Mouse (Mus musculus) embryonic facial prominence, embryonic 11.5 days (tissue): ENCODE results near the gene Gnao1. TPM values are rescaled to one million over a fixed set of nuclear protein-coding genes. Genes with fewer than 3 reads are reported as not detected.

Experiments used
- ATAC-seq: fragments of 200-750 bp; cut with Nextera tagmentation; replicated peaks from 2 replicates; pipeline ENCODE4 v1.8.0; 2017; ENCODE audit warnings: low read depth; ENCODE audit not compliant: insufficient number of reproducible peaks, low FRiP score, low TSS enrichment
- DNase-seq: peaks from one replicate; pipeline ENCODE4 v3.0.0-alpha.2; 2015; ENCODE audit warnings: low spot score
- H3K27ac ChIP-seq: fragments of 300-500 bp; sonication (generic); replicated peaks from 2 replicates; pipeline ENCODE4 v1.5.1; 2014; ENCODE audit warnings: mild to moderate bottlenecking, low read depth, low read length, control low read depth
- H3K27me3 ChIP-seq: fragments of 300-500 bp; sonication (generic); 2 replicates; pipeline ENCODE4 v1.6.1; 2014; ENCODE audit warnings: mild to moderate bottlenecking, low read length, moderate library complexity, mixed read lengths; ENCODE audit not compliant: control insufficient read depth, insufficient read depth
- H3K36me3 ChIP-seq: fragments of 300-500 bp; sonication (generic); replicated peaks from 2 replicates; pipeline ENCODE4 v1.6.1; 2014; ENCODE audit warnings: low read depth, mild to moderate bottlenecking, low read length, moderate library complexity, mixed read lengths; ENCODE audit not compliant: control insufficient read depth, insufficient read depth
- H3K4me1 ChIP-seq: fragments of 300-500 bp; sonication (generic); 2 replicates; pipeline ENCODE4 v1.6.1; 2014; ENCODE audit warnings: low read length, mixed read lengths; ENCODE audit not compliant: control insufficient read depth, insufficient read depth
- H3K4me2 ChIP-seq: fragments of 300-500 bp; sonication (generic); 2 replicates; pipeline ENCODE4 v1.6.1; 2014; ENCODE audit warnings: low read depth, mild to moderate bottlenecking, control low read depth, low read length, moderate library complexity
- H3K4me3 ChIP-seq: fragments of 300-500 bp; sonication (generic); 2 replicates; pipeline ENCODE4 v1.5.1; 2014; ENCODE audit warnings: low read depth, low read length, control low read depth
- H3K9ac ChIP-seq: fragments of 300-500 bp; sonication (generic); replicated peaks from 2 replicates; pipeline ENCODE4 v1.6.1; 2014; ENCODE audit warnings: mild to moderate bottlenecking, control low read depth, low read length
- H3K9me3 ChIP-seq: fragments of 300-500 bp; sonication (generic); replicated peaks from 2 replicates; pipeline ENCODE4 v1.6.1; 2016; ENCODE audit warnings: mild to moderate bottlenecking, low read length, inconsistent platforms, mixed read lengths; ENCODE audit not compliant: control insufficient read depth
- WGBS: fragments of 180-500 bp; shearing (Covaris S2); extraction: QIAGEN DNeasy Blood & Tissue Kit; methylation state at CpG from one replicate; pipeline ENCODE4 v1.1.7; 2014; 5-methylcytosine and 5-hydroxymethylcytosine counted together
- polyA plus RNA-seq: library from polyadenylated mRNA; unstranded; fragments of >200 nt; fragmentation: Nextera tagmentation; extraction: Ambion mirVana; gene quantifications from 2 replicates; pipeline ENCODE4 v1.2.1, GENCODE M21; 2014

The Gnao1 gene
- polyA plus RNA-seq, 1 experiment from 2014 or later: 11.5 TPM

- DNase-seq: no peak
- ATAC-seq: no peak
- Histone ChIP-seq H3K4me2 (no peak overlapping the region), H3K4me3 (no peak overlapping the region), H3K9ac (no peak overlapping the region), H3K36me3 (peaks cover 15% of the 10 kb centered on the region), H3K4me1 (no peaks in the 10 kb centered on the region), H3K27ac (no peak overlapping the region), H3K27me3 (no peaks in the 10 kb centered on the region), H3K9me3 (no peaks in the 10 kb centered on the region)
- WGBS: 88% methylated on average over 6 of the region's 6 CpGs
Measured at GRCm38 (mm10) chr8:93976446-93977211, 166.9 kb downstream of the Gnao1 start.

GRCm38 (mm10) chr8:93980141-93980540 lies 170.4 kb downstream of the Gnao1 start:
- ATAC-seq (no peak), DNase-seq (no peak)
- no peak overlapping the region for H3K4me3 ChIP-seq
- no peaks in the 10 kb centered on the region for H3K9me3 ChIP-seq
- no peak overlapping the region for H3K9ac ChIP-seq
- no peaks in the 10 kb centered on the region for H3K4me1 ChIP-seq
- no peaks in the 10 kb centered on the region for H3K27me3 ChIP-seq
- WGBS: 92% methylated on average over 4 of the region's 4 CpGs
- no peak overlapping the region for H3K27ac ChIP-seq
- H3K36me3 ChIP-seq: peaks cover 9% of the 10 kb centered on the region
- no peak overlapping the region for H3K4me2 ChIP-seq

GRCm38 (mm10) chr8:93981679-93982215 lies 172.0 kb downstream of the Gnao1 start:
- WGBS: 93% methylated on average over 5 of the region's 5 CpGs
- H3K9me3 ChIP-seq: no peaks in the 10 kb centered on the region
- no peaks in the 10 kb centered on the region for H3K4me1 ChIP-seq
- H3K27me3 ChIP-seq: no peaks in the 10 kb centered on the region
- DNase-seq (no peak), ATAC-seq (no peak)
- peaks cover 8% of the 10 kb centered on the region for H3K36me3 ChIP-seq
- H3K4me3 ChIP-seq: no peak overlapping the region
- no peak overlapping the region for H3K27ac ChIP-seq
- H3K9ac ChIP-seq: no peak overlapping the region
- H3K4me2 ChIP-seq: no peak overlapping the region

GRCm38 (mm10) chr8:93983827-93984226 lies 174.1 kb downstream of the Gnao1 start:
- peaks cover 3% of the 10 kb centered on the region; the same call in 1 of the 2 replicates for H3K36me3 ChIP-seq
- no peak overlapping the region for H3K9ac ChIP-seq
- ATAC-seq: no peak
- 80% methylated on average over 3 of the region's 3 CpGs for WGBS
- no peak overlapping the region for H3K27ac ChIP-seq
- H3K4me3 ChIP-seq: no peak overlapping the region
- H3K9me3 ChIP-seq: no peaks in the 10 kb centered on the region
- no peak for DNase-seq
- H3K4me2 ChIP-seq: no peak overlapping the region
- H3K27me3 ChIP-seq: no peaks in the 10 kb centered on the region
- no peaks in the 10 kb centered on the region for H3K4me1 ChIP-seq

GRCm38 (mm10) chr8:93984731-93985130 lies 175.0 kb downstream of the Gnao1 start:
- no peak for ATAC-seq
- Histone ChIP-seq H3K4me2 (no peak overlapping the region), H3K27ac (no peak overlapping the region), H3K27me3 (no peaks in the 10 kb centered on the region), H3K36me3 (peaks cover 3% of the 10 kb centered on the region; the same call in 1 of the 2 replicates), H3K4me1 (no peaks in the 10 kb centered on the region), H3K9ac (no peak overlapping the region), H3K4me3 (no peak overlapping the region), H3K9me3 (no peaks in the 10 kb centered on the region)
- WGBS: 88% methylated on average over 3 of the region's 3 CpGs
- no peak for DNase-seq

GRCm38 (mm10) chr8:93989739-93990138 lies 180.0 kb downstream of the Gnao1 start:
- Histone ChIP-seq H3K27ac (no peak overlapping the region), H3K4me2 (no peak overlapping the region), H3K9ac (no peak overlapping the region), H3K27me3 (no peaks in the 10 kb centered on the region), H3K36me3 (peaks cover 3% of the 10 kb centered on the region), H3K4me1 (no peaks in the 10 kb centered on the region), H3K9me3 (no peaks in the 10 kb centered on the region), H3K4me3 (no peak overlapping the region)
- ATAC-seq (no peak), DNase-seq (no peak)
- WGBS: 92% methylated on average over 4 of the region's 4 CpGs

GRCm38 (mm10) chr8:93998961-93999360 lies 189.2 kb downstream of the Gnao1 start:
- H3K27ac ChIP-seq: no peak overlapping the region
- ATAC-seq (no peak), DNase-seq (no peak)
- no peaks in the 10 kb centered on the region for H3K4me1 ChIP-seq
- no peaks in the 10 kb centered on the region; the same call in 1 of the 2 replicates for H3K36me3 ChIP-seq
- no peak overlapping the region for H3K4me2 ChIP-seq
- H3K27me3 ChIP-seq: no peaks in the 10 kb centered on the region
- no peak overlapping the region for H3K9ac ChIP-seq
- 87% methylated on average over 2 of the region's 2 CpGs for WGBS
- no peak overlapping the region for H3K4me3 ChIP-seq
- no peaks in the 10 kb centered on the region for H3K9me3 ChIP-seq

GRCm38 (mm10) chr8:94004139-94004538 lies 194.4 kb downstream of the Gnao1 start:
- ATAC-seq (no peak), DNase-seq (no peak)
- H3K9me3 ChIP-seq: no peaks in the 10 kb centered on the region
- no peak overlapping the region for H3K9ac ChIP-seq
- H3K4me1 ChIP-seq: no peaks in the 10 kb centered on the region
- H3K4me3 ChIP-seq: no peak overlapping the region
- H3K27ac ChIP-seq: no peak overlapping the region
- no peaks in the 10 kb centered on the region; the same call in 1 of the 2 replicates for H3K36me3 ChIP-seq
- H3K4me2 ChIP-seq: no peak overlapping the region
- 90% methylated on average over 9 of the region's 9 CpGs for WGBS
- H3K27me3 ChIP-seq: no peaks in the 10 kb centered on the region
